Mouse (Mus musculus) lung, adult 2 months (tissue): Measurements from ENCODE around the gene Slc44a4.

Experiments used
- CTCF ChIP-seq: fragments of 200-500 bp; IDR thresholded peaks from 2 replicates; pipeline ENCODE4 v1.5.1; 2011; ENCODE audit warnings: mild to moderate bottlenecking, low read length, control low read depth; ENCODE audit not compliant: insufficient read depth
- POLR2A ChIP-seq: fragments of 200-500 bp; IDR thresholded peaks from 2 replicates; pipeline ENCODE4 v1.6.1; 2011; ENCODE audit warnings: low read depth, mild to moderate bottlenecking, control low read depth, low read length, borderline replicate concordance; ENCODE audit errors: extremely low read depth

DNA sequence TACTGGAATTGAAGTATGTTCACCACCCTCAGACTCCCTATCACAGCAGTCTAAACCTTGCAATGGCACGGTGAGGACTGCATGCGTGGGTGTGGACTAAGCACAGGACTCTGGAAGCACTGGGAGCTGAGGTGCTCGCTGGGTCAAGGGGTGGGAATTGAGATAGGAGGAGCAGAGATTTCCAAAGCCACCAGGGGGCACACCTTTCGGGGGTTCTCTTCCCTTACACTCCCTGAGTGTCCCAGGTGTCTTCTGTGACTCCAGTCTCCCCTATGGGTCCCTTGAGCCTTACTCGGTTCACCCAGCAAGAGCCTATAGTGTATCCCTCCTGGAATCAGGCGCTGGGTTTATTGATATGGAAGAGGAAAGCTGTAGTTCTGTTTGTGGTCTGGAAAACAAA, 8.7 kb downstream of the Slc44a4 start:
- TF ChIP-seq POLR2A: no peak
- TF ChIP-seq CTCF: no peak
